Mouse (Mus musculus) CD4-positive, CD25-positive, alpha-beta regulatory T cell, adult 4 months (primary cell): ENCODE results near the gene Lrpap1. TPM values are rescaled to one million over a fixed set of nuclear protein-coding genes. Genes with fewer than 3 reads are reported as not detected.

ENCODE experiments used
- ATAC-seq: one replicate; pipeline ENCODE4 v1.8.0; 2017
- polyA plus RNA-seq, 2 experiments: library from polyadenylated mRNA; unstranded; fragments of 100-300 nt; shearing (Covaris generic); gene quantifications; one replicate each; pipeline ENCODE4 v1.2.1; 2017

The Lrpap1 gene
- 100 to 1,000 TPM in 1 of 2 experiments, 10 to 100 TPM in 1; 93.8 to 133 TPM for polyA plus RNA-seq

GRCm38 (mm10) chr5:35104960-35105921 lies at the start of gene Lrpap1:
Gene Lrpap1 (minus strand): TSS chr5:35105766.
- ATAC-seq = peak; percentile 99

- no peak for ATAC-seq
Observed at GRCm38 (mm10) chr5:35149939-35150338, 44.4 kb upstream of the Lrpap1 start.

GRCm38 (mm10) chr5:35149526-35149925 lies 44.0 kb upstream of the Lrpap1 start:
- no peak for ATAC-seq

GRCm38 (mm10) chr5:35147963-35148767 lies 42.6 kb upstream of the Lrpap1 start:
- ATAC-seq = no peak

GRCm38 (mm10) chr5:35147155-35147962 lies 41.8 kb upstream of the Lrpap1 start:
- no peak for ATAC-seq

- no peak for ATAC-seq
Observed at GRCm38 (mm10) chr5:35146747-35147146, 41.2 kb upstream of the Lrpap1 start.

GRCm38 (mm10) chr5:35144716-35145115 lies 39.1 kb upstream of the Lrpap1 start:
- ATAC-seq = no peak

GRCm38 (mm10) chr5:35143460-35144245 lies 38.1 kb upstream of the Lrpap1 start:
- ATAC-seq = no peak

- no peak for ATAC-seq
Observed at GRCm38 (mm10) chr5:35142910-35143309, 37.3 kb upstream of the Lrpap1 start.

- ATAC-seq = no peak
Observed at GRCm38 (mm10) chr5:35141316-35141715, 35.8 kb upstream of the Lrpap1 start.

GRCm38 (mm10) chr5:35138183-35138611 lies 32.6 kb upstream of the Lrpap1 start:
- ATAC-seq = no peak

- ATAC-seq = no peak
Observed at GRCm38 (mm10) chr5:35137510-35138182, 32.1 kb upstream of the Lrpap1 start.

- ATAC-seq = no peak
Observed at GRCm38 (mm10) chr5:35135903-35136302, 30.3 kb upstream of the Lrpap1 start.

GRCm38 (mm10) chr5:35134286-35134685 lies 28.7 kb upstream of the Lrpap1 start:
- no peak for ATAC-seq

- ATAC-seq = no peak
Observed at GRCm38 (mm10) chr5:35133468-35133867, 27.9 kb upstream of the Lrpap1 start.

- no peak for ATAC-seq
Observed at GRCm38 (mm10) chr5:35132278-35132980, 26.9 kb upstream of the Lrpap1 start.

GRCm38 (mm10) chr5:35131773-35132172 lies 26.2 kb upstream of the Lrpap1 start:
- ATAC-seq = peak; percentile 37

- ATAC-seq = no peak
Observed at GRCm38 (mm10) chr5:35131237-35131636, 25.7 kb upstream of the Lrpap1 start.

- ATAC-seq = no peak
Observed at GRCm38 (mm10) chr5:35129767-35130191, 24.2 kb upstream of the Lrpap1 start.

- ATAC-seq = no peak
Observed at GRCm38 (mm10) chr5:35129208-35129607, 23.6 kb upstream of the Lrpap1 start.
